Mouse (Mus musculus) skeletal muscle tissue, adult 2 months (tissue): Measurements from ENCODE around the gene Gcc1.

ENCODE experiments used
- DNase-seq: peaks from one replicate; pipeline ENCODE4 v3.0.0-alpha.2; 2012; ENCODE audit warnings: low read depth, low spot score

The Gcc1 gene

DNA sequence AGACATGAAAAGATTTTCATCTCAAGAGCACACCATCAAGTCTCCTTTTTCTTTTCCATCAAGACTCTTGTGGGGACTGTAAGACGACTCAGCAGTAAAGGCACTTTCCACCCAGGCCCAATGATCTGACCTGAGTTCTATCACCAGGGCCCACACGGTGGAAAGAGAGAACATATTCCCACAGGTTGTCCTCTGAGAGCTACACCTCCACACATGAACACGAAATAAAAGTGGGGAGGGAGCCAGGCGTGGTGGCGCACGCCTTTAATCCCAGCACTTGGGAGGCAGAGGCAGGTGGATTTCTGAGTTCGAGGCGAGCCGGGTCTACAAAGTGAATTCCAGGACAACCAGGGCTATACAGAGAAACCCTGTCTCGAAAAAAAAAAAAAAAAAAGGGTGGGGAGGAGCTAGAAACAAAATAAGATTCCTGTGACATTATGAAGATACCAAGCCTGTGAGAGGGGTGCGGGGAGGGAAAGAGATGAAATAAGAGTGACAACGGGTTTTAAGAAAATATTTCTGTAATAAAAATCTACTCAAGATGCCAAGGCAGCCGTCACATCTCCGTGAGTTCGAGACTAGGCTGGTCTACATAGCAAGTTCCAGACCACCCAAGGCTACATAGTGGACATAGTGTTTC, 5.4 kb downstream of the Gcc1 start:
- DNase-seq: no peak

DNA sequence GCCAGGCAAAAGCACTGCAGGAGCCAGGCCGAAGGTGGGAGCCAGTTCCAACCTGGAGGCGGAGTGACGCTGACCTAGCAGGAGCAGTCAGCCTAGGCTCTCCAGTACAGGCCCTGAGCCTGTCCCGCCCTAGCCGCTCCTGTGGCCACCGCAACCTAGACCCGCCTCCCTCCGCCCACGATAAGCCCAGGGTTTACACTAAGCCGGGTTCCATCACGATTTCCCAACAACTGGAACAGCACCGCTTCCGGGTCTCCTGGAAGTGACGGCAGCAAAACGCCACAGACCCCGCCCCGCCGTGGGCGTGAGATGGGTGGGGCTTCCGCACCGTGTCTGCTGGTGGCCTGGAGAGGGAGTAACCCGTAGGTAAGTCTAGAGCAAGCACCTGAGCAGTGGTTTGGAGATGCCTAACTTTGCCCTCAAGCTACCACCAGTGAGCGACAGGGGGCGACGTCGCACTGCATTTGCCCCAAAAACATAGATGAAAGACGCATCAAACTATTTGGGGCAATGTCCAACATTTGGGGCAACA, 6.7 kb downstream of the Gcc1 start:
- peak; percentile 89 for DNase-seq

DNA sequence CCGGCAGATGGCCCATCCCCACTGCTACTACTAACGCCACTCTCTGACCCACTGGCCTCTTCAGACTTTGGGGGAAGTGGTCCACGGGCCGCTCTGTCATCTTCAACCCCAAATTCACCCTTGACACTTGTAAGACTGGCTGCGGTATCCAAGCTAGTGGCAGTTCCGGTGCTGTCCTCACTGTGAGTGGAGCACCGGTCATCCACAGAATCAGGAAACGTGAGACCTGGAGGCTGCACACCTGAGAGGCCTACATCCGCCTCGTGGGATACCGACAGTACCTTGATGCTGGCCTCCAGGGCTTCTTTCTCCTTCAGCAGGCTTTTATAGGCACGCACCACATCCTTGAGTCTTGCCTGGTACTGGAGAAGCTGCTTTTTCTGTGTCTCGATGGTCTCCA, 7.3 kb downstream of the Gcc1 start:
- DNase-seq: no peak

DNA sequence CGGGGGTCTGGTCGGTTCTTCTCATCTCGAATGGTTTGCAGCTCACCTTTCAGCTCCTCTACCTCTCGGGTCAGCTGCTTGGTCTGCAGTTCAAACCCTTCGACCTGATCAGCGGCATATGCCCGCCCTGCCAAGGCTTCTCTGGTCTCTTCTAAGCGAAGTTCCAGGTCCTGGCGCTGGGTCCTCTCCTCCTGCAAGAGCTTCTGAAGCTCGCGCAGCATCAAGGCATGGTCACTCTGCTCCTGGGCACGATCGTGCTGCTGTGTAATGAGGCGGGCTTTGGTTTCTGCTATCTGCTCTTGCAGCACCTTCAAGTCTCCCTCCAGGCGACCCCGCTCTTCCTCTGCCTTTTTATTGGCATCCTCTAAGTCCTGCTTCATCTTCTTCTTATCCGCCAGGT, 7.8 kb downstream of the Gcc1 start:
- DNase-seq: no peak

DNA sequence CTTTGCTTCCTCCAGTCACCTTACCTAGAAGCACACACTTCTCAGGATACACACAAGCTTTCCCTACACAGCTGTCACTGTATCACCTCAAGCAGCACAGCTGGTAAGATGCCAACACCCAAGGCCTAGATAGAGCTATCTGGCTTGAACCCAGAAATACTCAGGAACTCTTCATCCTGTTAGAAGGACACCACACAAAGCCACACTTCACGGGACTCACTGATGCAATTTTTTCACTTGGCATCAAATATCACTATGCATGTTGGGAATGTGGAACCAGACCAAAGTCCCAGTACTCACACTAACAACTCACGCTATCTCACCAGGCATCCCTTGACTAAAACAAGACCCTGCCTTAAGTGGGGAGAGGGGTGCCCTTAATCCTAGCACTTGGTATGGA, 8.5 kb downstream of the Gcc1 start:
- DNase-seq: no peak

DNA sequence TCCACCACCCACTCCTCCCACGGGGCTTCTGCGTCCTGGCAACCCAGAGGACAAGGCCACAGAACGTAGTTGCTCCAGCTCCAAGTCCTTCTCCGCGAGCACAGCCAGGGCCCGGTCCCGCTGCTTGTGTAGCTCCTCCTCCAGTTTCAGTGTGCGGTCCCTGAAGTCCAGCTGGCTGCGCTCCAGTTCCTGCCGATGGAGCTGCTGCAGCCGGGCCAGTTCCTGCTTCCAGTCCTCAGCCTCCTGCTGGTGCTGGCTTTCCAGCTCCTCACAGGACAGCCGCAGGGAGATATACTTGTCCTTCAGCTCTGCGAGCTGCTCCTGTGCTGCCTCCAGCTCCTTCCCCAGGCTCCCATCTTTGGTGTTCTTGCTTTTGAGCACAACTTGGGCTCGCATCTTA, 9.7 kb downstream of the Gcc1 start:
- DNase-seq: peak; percentile 82

DNA sequence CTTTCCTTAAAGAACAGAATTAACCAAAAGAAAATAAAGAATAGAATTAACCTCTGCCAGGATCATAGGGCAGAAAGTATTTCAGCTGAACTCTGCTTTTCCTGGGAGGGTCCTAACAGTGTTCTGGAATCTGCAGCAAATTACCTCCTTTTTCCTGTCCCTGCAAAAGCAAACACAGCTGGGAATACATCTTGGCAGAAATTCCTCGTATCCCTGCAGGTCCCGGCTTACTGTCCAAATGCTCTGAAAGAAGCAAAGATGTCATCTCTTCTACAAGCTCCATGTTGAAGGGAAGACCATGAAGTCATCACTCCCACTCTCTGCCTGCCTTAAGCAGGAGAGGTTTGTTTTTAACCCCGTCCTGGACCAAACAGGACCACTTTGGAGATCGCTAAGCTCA, 11.2 kb downstream of the Gcc1 start:
- no peak for DNase-seq

DNA sequence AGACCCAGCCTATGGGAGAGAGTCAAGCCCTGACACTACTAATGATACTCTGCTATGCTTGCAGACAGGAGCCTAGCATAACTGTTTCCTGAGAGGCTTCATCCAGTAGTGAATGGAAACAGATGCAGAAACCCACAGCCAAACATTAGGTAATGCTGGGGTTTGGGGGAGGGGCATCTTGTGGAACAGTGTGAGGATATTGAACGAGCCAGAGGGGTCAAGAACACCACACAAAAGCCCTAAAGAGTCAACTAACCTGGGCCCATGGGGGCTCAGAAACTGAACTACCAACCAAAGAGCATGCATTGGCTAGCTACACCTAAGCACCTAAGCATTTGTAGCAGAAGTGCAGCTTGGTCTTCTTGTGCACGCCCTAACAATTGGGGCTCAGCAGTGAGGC, 17.0 kb downstream of the Gcc1 start:
- no peak for DNase-seq

DNA sequence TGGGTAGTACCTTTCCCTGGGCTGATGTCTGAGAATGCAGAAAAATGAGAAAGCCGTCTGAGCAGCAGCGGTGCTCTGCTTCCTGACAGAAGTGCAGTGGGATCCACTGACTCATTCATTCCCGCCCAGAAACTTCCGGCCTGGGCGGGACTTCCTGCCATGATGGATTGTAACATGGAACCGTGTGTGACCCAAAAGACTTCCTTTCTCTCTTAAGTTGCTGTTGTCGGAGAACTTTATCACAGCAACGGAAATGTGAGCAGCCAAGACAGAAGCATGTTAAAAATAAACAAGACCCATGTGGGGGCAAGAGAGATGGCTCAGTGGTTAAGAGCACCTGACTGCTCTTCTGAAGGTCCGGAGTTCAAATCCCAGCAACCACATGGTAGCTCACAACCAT, 18.1 kb downstream of the Gcc1 start:
- DNase-seq: no peak

DNA sequence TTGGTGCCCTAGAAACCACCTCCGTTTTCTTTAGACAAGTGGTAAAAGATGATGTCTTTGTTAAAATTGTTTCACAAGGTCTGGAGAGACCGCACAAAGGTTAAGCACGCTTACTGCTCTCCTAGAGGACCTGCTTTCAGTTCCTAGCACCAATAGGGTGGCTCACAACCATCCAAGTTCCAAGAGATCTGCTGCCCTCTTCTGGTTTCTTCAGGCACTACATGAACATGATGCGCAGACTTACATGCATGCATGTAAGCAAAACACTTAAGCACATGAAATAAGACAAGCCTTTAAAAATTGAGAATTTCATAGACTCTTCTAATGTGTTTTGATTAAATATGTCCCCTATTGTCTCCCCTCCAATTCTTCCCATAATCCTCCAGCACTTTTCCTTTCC, 28.4 kb downstream of the Gcc1 start:
- no peak for DNase-seq

DNA sequence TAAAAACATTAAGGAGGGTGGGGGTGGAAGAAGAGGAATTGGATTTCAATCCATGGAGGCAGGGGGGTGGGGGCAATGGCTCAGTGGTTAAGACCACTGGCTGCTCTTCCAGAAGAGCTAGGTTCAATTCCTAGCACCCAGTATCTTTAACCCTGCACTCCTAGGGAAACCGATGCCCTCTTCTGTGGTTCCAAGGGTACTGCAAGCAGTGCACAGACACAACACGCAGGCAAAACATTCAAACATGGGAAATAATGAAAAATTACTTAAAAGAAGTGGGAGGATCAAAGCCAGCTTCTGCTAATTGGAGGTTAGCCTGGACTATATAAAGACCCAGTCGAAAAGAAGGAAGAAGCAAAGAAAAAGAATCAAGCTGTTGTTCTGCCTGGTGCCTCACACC, 29.5 kb downstream of the Gcc1 start:
- DNase-seq: no peak

DNA sequence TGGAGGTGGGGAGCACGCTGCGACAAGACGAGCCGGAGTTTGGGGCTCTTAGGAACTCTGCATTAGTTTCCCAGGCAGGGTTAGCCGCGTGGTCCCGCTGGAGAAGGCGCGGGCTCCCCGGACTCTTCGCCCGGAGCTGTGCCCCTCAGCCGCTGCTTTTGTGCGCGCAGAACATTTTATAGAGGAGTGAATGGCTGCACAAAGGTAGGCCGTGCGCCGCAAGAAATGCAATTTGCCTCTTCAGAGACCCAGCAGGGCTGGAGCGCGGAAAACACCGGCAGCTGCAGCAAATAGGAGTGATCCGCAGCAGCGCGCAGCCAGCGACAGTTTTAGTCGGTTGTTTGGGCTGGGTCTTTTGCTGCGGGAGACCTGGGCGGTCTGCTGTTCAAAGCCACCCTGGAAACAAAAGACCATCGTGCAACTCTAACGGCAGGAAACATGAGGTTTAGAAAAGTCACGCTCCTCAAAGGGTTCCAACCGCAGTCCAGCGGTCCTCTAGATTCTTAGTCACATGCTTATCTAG, 30.4 kb downstream of the Gcc1 start, which contains the start of gene Zfp800:
Gene Zfp800, minus strand, starts transcription at position 325 of the 523 bp plus-strand sequence.
- DNase-seq: no peak

DNA sequence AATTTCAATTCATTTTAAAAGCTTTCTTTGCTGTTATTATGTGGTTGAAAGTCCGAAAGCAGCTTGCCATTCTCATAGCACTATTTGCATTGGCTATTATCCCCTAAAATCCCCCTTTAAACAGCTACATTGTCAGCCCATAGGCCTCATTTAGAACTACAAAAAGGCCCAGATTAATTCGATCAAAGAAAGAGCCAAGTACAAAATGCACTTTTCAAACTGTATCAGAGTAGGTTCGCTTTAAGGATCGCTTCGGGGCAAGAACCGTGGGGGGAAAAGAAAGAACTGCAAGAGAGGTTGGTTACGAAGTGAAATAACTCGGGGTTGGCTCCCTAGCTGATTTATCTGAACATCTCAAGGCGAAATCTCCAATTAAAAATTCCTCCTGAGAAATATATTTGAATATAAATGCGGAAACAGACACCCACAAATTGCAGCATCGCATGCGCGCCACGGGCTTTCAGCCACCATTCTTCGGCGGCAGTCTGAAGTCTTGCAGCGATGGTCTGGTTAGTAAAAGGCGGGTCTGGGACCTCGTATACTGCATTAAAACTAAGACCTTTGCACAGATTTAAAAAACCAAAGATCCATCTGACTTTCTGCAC, 31.2 kb downstream of the Gcc1 start:
- DNase-seq: no peak

DNA sequence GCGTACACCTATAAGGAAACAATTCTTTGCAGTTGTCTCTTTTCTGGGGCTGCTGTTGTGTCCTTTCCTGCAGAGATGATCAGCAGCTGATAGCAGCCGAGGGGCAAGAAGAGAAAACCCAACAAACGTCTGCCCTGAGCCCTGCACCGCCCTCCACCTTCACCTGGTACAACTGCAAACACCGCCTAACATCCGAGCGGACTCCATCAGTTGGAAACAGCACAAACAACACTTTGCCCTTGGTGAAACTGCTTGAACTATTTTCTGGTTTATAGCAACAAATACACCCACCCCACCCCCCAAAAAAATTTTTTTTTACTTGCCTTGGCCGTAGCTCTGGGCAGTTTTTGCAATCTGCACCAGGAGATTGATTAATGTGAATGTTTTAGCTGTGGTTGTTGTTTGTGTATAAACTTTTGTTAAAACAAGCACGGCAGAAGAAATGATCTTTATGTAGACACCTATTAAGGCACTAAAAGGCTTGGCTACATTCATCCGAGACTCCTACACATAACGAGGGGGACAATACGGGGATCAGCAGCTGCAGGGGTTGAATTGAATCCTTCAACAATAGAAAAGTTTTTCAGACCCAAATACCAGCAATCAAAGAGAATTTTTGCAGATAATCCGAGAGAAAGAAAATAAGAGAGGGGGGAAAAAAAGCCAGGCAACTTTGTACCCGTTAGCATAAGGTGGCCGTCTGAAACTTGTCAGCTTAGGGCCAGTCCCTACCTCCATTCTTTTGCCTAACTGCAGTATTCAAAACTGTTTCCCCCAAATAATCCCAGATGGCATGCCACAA, 31.9 kb downstream of the Gcc1 start:
- no peak for DNase-seq

DNA sequence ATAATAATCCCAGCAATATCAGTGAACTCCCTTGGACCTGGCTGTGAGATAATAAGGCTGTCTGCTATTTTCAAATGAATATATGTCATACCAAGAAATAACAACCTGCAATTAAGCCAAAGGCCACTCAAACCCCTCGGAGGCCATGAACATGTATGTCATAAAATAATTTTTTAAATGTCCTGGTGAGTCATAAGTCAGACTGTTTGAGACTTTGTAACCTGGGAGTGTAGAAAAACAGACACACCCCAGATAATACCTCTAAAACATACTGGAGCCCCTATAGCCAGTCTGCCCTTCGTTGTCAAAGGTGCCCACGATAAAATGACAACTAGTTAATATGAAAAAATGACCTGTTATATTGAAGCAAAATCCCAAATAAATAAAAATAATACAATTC, 39.2 kb downstream of the Gcc1 start:
- no peak for DNase-seq

DNA sequence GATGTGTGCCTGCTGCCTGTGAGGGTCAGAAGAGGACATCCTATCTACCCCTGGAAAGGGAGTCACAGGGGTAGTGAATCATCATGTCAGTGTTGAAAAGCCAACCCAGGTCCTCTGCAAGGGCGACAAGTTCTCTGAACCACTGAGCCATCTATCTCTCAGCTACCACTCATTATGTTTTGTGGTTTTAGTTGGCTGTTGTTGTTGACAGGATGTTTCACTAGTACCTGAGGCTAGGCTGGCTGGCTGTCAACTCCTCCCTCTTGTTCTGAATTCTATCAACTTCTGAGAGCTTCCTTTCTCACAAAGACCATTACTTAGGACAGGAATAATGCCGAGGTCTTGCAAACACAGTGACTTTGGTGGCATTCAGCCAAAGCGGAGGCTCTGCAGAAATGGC, 43.0 kb downstream of the Gcc1 start:
- DNase-seq: no peak

DNA sequence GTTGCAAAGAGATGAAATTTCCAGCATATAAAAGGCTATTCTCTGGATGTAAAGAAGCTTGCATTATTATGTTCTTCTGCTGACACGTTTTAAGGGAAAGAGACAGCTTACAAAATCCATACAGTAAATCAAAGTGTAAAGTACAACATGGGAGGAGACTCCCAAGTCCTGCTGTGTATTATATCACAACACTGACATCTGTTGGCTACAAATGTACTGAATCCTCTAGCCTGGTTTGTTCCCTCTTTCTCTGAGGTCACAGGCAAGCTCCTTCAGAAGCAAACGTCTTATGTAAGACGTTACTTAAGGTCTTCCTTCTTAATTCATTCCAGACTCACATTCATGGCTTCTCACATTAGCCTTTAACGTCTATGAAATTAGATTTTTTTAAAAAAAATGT, 46.2 kb downstream of the Gcc1 start:
- DNase-seq: no peak

DNA sequence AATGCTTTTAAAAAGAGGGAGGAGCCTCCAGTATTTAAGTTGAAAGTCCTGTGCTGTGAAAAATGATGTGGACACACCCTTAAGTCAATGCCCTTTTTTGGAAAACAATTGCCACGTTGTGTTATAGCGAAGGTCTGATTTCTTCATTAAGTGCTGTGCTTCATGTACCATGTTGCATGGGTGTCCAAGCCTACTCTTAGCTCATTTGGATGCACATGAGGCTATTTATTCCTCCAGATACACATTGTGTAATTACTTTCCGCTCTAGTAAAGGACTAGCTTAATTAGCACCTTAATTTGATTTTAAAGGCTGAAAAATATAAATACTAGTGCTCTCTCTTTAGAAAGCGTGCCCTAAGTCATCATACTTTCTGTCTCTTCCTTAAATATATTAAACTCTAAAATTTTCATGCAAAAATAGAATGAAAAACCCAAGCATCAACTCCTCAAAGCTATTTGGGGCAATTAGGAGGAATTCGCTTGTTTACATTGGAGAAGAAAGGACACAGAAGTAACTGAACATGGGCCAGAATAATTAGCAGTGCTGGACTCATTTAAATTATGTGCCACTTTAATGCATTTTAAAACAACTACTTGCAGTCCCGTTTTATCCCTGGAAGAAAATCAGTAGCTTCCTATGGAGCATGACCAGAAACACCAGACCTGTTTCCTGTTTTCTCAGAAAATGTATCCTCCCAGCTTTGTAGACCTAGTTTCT, 58.1 kb downstream of the Gcc1 start:
- DNase-seq: no peak

DNA sequence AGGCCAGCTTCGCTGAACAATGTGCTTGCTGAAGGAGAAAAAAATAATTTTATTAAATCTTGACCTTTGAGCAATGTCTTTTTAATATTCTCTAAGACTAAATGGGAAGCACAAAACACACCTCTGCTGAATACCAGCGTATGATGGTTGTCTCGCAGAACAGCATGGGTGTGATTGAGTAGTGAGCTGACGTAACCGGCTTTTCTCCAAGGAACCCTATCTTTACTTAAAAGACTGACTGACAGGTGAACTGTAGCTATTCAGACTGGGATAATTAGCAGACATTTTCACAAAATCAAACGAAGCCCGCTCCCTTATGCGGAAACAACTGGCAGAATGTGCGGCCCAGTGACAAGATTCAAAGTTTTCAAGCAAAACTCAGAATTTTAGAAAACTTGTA, 60.6 kb downstream of the Gcc1 start:
- DNase-seq: no peak
